Mouse (Mus musculus) heart, adult 18-20 months (tissue): ENCODE data around the gene Usp32. TPM values are rescaled to one million over a fixed set of nuclear protein-coding genes. Genes with fewer than 3 reads are reported as not detected.
A peak's percentile ranks its signal among the peaks of the same experiment; 100 is the strongest.
"Not testable (repeated sequence)": the region's sequence is repeated elsewhere in the genome, so short reads cannot be mapped to it uniquely, and the experiment has no call there.

Experiments
- DNase-seq, 2 experiments: peaks; one replicate each; pipeline ENCODE4 v3.0.0; 2021 to 2022; ENCODE audit warnings: mixed read lengths in 1 of 2
- long read RNA-seq, 2 experiments: library from polyadenylated mRNA; stranded (forward); transcript quantifications; one replicate each; pipeline ENCODE4 v2.0.0; 2021
- total RNA-seq, 2 experiments: library from RNA; stranded (reverse); gene quantifications; 2 replicates each; pipeline ENCODE4 v1.2.3; 2021

The Usp32 gene
- 10 to 100 TPM; 20.9 to 24.1 TPM for total RNA-seq
- long read RNA-seq, experiment 1, partial matches to known transcripts = 2 of 4 reads
- long read RNA-seq, experiment 1, other reads (novel, unspliced or antisense) = 2 of 4 reads
- long read RNA-seq, experiment 2, partial matches to known transcripts = 0 of 1 reads
- long read RNA-seq, experiment 2, other reads (novel, unspliced or antisense) = 1 of 1 reads

DNA sequence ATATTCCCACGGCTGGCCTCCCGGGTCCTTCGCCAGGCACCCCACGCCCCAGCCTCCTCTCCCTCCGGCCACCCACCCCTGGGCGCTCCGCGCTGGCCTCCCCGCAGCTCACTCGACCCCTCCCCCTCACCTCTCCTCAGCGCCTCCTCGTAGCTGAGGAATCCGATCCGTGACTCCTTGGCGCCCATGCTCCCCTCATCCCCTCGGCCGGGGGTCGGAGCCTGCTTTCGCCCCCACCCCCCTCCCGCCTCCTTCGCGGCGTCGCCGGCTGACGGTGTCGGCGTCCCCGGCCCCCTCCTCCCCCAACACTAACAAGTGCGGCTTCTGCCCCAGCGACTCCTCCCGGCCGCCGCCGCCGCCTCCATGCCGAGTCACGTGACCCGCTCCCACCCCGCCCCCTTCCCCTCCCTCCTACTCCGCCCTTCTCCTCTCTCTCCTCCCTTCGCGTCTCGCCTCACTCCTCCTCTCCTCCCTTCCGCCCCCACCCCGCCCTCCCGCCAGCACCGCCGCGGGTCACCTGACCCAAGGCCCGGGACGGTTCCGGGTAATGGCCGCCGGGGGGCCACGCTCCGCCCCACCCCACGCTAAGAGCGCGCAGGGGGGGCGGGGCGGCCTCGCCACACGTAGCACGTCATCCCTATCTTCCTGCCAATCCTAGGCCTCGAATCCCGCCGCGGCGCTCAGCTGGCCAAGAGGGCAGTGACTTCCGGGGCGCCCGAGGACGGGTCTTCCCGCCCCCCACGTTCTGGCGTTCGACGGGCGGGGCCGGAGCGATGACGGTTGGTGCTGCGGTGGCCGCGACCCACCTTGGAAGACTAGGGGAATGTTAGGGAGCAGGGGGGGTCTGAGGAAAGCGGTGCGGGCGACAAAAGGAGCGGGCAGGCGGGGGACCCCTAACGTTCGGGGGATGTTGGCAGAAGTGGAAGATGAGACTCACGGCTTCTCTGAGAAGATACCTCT, at the start of gene Usp32:
Gene Usp32, minus strand, starts transcription at position 581 of the 960 bp plus-strand sequence.
- DNase-seq = peak; percentile 95 to 98

DNA sequence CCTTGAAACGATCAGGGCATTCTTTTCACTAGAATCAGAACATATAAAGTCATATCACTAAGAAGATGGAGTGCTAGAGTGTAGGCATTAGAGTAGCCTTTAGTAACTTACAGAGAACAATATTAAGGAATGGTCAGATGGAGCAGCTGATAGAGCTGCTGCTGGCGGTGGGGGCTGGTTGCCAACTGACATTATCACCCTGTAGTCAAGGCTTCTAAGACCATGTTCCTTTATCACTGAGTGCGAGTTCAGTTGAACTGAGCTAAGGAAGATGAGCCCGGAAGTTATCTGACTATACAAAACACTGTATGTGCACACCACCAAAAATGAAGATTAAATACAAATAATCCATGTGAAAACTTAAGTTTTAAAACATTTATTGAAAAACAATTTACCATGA, 49.1 kb upstream of the Usp32 start:
- DNase-seq = no peak

- no peak for DNase-seq
Measured at GRCm38 (mm10) chr11:85184839-85185238, 44.9 kb upstream of the Usp32 start.

- DNase-seq = peak; percentile 21 to 68
Measured at GRCm38 (mm10) chr11:85184082-85184481, 44.1 kb upstream of the Usp32 start.

- peak in 1 of 2 experiments; percentile 44 for DNase-seq
Measured at GRCm38 (mm10) chr11:85183284-85183779, 43.4 kb upstream of the Usp32 start.

- DNase-seq = peak; percentile 51 to 76
Measured at GRCm38 (mm10) chr11:85182617-85183283, 42.8 kb upstream of the Usp32 start.

GRCm38 (mm10) chr11:85178413-85178812, 38.5 kb upstream of the Usp32 start:
- DNase-seq = no peak

- no peak for DNase-seq
Measured at GRCm38 (mm10) chr11:85177761-85178160, 37.8 kb upstream of the Usp32 start.

DNA sequence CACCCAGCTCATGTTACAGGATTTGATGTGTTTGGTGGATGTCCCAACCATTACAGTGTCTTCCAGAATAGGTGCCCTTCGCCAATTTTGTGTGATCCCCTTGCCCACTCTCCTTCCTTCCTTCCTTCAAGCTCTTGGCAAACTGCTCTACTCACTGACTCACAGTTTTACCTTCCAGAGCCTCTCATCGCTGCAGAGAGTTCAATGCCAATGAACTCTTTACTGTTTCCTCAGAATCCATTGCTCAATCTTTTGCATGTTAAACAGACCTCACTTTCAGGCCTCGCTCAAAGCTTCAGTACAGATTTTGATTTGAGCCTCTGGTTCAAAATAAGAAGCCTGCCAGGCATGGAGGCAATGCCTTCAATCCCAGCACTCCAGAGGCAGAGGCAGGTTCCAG, 36.0 kb upstream of the Usp32 start:
- no peak for DNase-seq

- no peak for DNase-seq
Measured at GRCm38 (mm10) chr11:85170833-85171232, 30.9 kb upstream of the Usp32 start.

- DNase-seq = peak; percentile 88 to 95
Measured at GRCm38 (mm10) chr11:85170058-85170740, 30.2 kb upstream of the Usp32 start, which contains the start of gene 1700125H20Rik. TSS of gene 1700125H20Rik (plus strand) at chr11:85170404.

GRCm38 (mm10) chr11:85167503-85167902, 27.5 kb upstream of the Usp32 start:
- no peak for DNase-seq

DNA sequence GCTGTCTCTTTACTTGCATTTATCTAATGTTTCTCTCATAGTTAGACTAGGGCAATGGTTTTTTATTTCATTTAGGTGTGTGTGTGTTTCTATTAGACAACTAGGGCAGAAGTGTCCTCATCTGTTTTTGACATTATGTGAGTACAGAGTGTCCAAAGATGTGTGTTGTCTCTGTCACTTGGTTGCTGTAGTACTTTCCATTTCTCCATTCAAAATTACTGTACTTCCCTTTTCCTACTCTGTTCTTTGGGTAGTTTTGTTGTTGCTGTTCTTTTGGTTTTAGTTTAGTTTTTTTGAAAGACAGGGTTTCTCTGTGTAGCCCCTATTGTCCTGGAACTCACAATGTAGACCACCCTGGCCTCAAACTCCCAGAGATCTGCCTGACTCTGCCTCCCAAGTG, 24.4 kb upstream of the Usp32 start:
- no peak for DNase-seq

DNA sequence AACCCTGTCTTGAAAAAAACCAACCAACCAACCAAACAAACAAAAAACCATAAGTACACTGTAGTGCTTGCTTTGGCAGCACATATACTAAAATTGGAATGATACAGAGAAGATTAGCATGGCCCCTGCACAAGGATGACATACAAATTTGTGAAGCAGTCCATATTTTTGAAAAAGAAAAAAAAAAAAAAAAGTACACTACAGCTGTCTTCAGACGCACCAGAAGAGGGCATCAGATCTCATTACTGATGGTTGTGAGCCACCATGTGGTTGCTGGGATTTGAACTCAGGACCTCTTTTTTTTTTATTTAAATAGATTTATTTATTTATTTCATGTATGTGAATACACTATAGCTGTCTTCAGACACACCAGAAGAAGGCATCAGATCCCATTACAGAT, 23.1 kb upstream of the Usp32 start:
- DNase-seq = not testable (repeated sequence)

GRCm38 (mm10) chr11:85157301-85157700, 17.3 kb upstream of the Usp32 start:
- no peak for DNase-seq

DNA sequence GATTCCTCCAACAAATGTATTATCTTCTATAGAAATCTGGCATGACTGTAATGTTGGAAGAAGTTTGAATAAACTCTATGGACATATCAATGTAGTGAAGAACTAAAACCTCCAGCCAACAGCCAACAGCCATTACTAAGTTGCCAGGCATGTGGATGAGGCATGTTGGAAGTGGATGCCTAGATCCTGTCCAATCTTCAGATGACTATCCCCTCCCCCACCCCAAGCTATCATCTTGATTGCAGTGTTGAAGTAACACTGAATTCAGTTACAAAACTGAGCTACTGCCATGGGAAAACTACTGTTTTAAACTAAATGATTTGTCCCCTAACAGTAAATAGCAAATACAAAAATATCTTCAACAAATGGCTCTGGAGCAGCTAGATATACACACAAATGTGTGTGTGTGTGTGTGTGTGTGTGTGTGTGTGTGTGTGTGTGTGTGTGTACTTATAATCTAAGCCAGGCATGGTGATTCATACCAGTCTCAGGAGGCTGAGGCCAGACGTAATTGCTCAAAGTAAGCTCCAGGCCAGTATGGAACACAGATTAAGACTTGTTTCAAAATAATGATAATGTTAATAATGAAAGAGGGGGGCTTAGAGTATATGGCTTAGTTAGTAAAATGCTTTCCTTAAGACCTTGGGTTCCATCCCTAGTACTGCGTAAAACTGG, 12.4 kb upstream of the Usp32 start:
- peak in 1 of 2 experiments; percentile 19 for DNase-seq

- peak; percentile 2 to 36 for DNase-seq
Measured at GRCm38 (mm10) chr11:85138776-85139474, 1.0 kb downstream of the Usp32 start.

- no peak for DNase-seq
Measured at GRCm38 (mm10) chr11:85131542-85131941, 8.4 kb downstream of the Usp32 start.

DNA sequence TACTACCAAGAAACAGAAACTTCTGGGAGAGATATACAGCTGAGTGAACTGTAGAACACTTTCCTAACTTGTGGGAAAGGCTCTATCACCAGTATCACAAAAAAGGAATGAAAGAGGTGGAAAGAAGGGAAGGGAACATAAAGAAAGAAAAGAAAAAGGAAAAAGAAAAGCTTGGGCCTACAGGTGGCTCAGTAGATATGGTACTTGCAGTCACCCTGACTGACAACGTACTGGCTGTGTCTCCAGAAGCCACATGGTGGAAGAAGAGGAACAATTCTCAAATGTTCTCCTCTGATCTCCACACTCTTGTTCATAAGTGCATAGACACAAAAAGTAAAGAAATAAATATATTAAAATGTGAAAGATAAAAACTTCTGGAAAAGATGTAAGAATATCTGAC, 11.1 kb downstream of the Usp32 start:
- DNase-seq = no peak

DNA sequence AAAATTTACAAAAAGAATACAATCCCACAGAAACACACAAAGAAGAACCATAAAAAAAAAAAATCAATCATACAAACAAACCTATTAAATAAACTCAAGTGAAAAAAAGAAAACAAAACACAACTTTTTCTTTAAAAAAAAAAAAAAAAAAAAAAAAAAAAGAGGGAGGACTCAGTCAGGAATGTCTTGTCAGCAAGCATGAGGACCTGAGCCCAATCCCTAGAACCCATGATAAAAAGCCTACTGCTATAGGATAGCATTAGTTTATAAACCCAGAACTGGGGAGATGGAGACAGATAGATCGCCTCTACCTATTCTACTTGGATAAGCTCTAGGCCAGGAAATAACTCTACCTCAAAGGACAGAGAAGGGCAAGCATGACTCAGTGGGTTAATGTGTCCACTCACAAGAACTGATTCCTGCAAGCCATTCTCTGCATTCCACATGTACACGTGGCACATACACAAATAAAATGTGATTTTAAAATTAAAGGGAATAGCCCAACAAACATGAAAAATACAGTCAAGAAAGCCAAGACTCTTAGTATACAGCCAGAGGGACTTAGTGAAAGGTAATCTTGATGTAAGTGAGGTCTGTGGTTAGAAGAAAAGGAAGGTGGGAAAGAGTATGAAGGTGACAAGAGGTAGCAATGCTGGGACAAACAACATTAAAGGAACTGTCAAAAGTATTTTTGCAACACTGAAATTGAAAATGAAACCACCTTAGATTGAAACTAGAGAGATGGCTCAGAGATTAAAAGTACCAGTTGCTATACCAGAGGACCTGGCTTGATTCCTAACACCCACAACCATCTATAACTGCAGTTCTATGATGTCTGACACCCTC, 13.5 kb downstream of the Usp32 start:
- no peak for DNase-seq
